Mouse (Mus musculus) layer of hippocampus, postnatal 10 days (tissue): ENCODE results near the gene Ntm. TPM values are rescaled to one million over a fixed set of nuclear protein-coding genes. Genes with fewer than 3 reads are reported as not detected.

ENCODE experiments used
- DNase-seq, 2 experiments: peaks; one replicate each; pipeline ENCODE4 v3.0.0; 2021; ENCODE audit warnings: low spot score in 2 of 2
- total RNA-seq, 2 experiments: library from RNA; stranded (reverse); gene quantifications; 2 replicates each; pipeline ENCODE4 v1.2.3; 2021

The Ntm gene
- total RNA-seq, 2 experiments from 2014 or later: 155 to 170 TPM

- DNase-seq: no peak
Observed at GRCm38 (mm10) chr9:29335671-29336070, 627.3 kb downstream of the Ntm start.

- no peak for DNase-seq
Observed at GRCm38 (mm10) chr9:29332296-29333090, 630.4 kb downstream of the Ntm start.

GRCm38 (mm10) chr9:29330486-29330885 is 632.5 kb downstream of the Ntm start:
- no peak for DNase-seq

DNA sequence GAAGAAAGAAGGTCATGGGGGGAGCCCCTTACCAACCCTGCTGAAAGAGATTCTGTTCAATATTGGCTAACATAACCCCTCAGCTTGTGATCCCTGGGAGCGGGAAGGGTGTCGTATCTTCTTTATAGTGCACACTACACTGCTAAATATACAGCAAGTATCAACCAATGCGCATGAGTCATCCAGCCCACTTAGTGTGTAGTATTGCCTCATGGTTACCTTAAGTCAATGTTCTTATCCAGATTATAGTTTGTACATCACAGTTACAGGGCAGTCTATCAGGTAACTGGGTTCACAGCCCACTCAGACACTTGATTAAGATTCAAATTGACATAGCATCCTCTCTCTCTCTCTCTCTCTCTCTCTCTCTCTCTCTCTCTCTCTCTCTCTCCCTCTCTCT is 636.7 kb downstream of the Ntm start:
- DNase-seq: no peak

DNA sequence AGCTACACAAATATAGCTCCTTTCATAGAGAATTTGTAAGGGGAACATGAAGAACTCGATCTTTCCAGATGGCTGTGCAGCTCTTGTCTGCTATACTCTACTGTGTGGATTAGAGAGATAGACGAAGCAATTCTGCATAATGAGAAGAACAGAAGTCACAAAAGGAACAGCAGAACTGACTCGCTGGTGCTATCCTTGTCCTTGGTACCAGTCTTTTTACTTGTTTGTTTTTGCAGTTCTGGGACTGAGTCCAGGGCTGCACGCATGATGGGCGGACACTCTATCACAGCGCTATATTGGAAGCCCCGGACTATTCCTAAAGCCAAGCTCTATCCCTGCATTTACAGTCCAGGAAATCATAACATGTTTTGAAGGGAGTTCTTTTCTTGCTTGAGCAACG is 637.8 kb downstream of the Ntm start:
- DNase-seq: no peak

DNA sequence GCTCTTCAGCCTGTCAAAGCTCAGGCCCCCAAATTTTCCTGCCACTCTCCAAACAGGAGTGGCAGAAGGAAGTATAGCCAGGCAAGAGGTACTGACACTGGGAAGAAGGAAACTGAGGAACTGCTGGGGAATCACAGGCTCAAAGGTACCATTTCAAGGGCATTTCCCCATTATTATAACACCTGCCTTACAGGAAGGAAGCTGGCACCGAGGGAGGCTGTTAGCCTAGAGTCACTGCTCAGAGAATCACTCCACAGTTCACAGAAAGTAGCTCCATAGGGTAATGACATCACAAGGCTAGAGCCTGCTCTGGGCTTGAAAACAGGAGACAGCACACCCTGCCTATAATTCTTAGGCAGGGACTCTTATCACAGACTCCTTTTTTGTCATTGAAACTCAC is 643.7 kb downstream of the Ntm start:
- DNase-seq: no peak

DNA sequence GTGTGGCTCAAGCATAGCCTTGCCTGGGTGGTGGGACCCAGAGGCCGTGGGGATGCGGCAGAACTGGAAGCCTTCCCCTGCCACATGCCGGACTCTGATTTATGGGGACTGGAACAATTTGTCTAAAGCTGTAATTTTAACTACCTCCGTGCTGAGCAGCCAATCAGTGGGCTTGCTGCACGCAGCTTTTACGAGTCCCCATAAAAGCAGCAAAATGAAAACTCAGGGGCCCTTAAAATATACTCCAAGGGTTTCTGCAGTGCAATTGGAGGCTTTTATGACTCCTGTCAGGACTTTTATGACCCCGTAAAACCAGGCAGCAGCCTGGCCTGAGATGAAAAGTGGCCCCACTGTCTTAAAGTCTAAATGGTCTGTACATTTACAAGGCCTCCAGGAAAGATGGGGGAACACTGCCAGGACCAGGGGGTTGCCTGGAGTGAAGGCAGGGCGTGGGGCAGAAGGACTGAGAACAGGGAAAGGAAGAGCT is 644.2 kb downstream of the Ntm start:
- no peak for DNase-seq

GRCm38 (mm10) chr9:29317623-29318022 is 645.3 kb downstream of the Ntm start:
- no peak for DNase-seq

DNA sequence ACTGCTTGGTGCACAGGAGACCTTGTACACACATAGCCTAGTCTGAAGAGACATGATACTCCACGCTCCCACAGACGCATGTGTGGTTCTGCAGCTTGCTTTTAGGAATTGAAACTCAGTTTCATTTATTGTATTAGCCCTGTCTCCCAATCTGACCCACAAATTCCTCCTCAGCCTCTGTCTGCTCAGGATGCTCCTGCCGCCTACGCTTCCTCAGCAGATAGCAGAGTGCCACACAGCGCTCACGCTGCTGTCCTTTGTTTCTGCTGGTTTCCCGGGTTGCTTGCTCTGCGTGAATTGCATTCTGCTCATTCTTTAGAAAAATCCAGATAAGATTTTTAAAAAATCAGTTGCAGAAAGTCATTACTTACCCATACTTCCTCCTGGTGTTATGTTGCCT is 647.1 kb downstream of the Ntm start:
- no peak for DNase-seq

GRCm38 (mm10) chr9:29306961-29307360 is 656.0 kb downstream of the Ntm start:
- DNase-seq: no peak

- no peak for DNase-seq
Observed at GRCm38 (mm10) chr9:29298340-29298739, 664.6 kb downstream of the Ntm start.

- no peak for DNase-seq
Observed at GRCm38 (mm10) chr9:29296752-29297151, 666.2 kb downstream of the Ntm start.

DNA sequence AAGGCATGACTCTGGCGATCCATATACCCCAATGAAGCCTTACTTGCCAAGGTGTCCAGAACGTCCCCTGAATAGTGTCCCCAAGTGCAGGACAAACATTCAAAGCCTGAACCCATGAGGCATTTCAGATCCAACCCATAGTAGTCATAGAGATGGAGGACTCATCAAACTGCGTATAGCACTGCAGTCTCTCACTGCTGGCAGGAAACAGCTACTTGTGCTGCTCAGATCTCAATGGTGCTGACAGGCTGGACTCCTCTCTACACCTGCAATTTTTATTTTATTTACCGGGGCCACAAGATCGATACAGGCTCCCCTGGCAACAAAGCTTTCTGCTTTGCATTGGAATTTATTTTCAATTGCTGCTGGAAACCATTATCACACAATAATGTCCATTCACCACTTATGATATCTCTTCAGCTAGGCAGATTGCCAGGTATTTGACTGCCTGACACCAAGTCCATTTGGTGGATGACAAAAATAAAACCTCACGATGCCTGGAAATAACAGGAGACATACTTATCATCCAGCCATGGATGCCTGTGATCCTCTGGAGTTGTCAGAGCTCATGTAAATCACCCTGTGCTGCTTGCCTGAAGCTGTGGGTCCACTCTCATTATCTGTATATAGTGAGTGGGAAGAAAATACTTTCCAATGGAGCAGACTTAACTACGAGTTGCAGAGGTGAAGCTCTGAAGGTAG is 674.8 kb downstream of the Ntm start:
- no peak for DNase-seq

DNA sequence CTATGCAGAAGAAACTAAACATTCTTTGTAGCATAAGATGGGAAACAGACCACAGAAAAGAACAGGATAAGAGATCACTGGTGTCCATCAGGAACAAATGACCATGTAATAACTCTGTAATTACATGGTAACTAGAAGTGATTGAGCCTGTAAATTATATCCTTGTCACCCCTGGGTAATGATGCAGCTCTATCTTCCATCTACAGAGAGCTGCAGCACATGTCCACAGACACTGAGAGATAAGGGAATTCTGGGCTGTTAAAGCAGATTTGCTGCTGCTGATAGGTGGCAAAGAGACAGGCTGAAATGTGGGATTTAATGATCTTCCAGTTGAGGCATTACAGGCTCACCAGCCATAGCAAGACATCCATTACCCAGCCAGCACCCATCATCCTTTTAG is 677.8 kb downstream of the Ntm start:
- DNase-seq: no peak

GRCm38 (mm10) chr9:29272861-29273260 is 690.1 kb downstream of the Ntm start:
- no peak for DNase-seq

DNA sequence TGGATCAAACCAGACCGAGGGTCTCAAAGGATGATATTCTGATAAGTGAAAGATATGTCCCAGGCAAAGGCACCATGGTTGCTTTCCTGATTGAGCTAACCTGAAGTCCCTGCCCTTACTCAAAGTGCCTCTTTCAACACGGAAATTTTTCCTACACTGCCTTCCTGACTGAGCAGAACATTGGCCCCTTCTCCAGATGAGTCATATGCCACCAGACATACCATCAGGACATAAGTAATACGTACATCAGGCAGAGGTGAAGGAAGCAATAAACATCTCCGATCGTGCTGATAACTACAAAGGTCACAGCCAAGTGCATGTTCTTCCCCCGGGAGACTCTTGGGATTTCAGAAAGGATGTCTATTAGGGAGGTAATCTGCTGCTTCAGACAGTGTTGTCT is 693.0 kb downstream of the Ntm start:
- no peak for DNase-seq

GRCm38 (mm10) chr9:29269277-29269646 is 693.7 kb downstream of the Ntm start:
- no peak for DNase-seq

DNA sequence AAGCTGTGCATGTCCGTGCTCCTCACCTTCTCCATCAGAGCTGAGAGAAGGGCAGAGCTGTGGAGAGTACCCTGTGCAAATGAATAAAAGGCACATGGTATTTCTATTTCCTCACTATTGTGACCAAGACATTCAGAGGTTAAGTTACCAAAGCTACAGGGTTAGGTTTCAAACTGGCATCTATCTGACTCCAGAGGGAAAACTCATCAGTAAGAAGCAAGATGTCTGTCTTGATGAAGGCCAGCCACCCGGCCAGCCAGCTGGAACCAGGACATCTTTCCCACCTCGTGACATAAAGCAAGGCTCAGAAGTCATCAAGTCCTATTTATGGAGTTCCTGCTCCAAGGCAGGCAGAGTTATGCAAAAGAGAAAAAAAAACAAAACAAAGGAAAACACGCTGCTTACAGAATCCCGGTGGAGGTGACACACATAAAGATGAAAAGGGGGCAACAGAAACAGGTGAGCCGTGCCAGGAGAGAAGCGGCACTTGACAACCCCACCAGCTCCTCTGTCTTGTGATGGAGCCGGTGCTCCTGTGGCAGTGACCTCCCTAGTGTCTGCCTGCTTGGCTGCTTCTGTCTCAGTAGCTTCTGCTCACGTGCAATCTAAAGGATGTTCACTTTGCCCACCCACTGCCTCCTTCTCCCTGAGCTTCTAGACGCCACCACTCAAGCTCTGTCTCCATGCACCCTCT is 694.2 kb downstream of the Ntm start:
- no peak for DNase-seq

DNA sequence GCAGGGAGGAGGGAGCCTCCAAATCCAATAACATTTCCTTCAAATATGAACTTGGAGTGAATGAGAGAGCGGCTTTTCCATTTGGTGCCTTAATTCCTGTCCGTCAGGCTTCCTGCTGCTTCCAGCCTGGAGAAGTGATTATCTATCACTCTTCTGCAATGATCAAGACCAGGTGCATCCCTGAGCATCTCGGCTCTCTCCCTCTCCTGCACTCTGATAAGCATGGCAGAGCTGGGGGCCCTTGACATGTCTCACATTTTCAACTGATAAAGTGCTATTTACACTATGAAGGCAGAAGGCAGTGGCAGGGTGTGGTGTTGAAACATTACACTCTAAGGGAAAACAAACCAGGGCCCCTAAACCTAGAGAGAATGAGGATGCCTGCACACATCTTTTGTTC is 695.3 kb downstream of the Ntm start:
- no peak for DNase-seq

- no peak for DNase-seq
Observed at GRCm38 (mm10) chr9:29265177-29265576, 697.8 kb downstream of the Ntm start.

- peak in 1 of 2 experiments; percentile 32 for DNase-seq
Observed at GRCm38 (mm10) chr9:29262836-29263235, 700.1 kb downstream of the Ntm start.

- DNase-seq: no peak
Observed at GRCm38 (mm10) chr9:29252866-29253265, 710.1 kb downstream of the Ntm start.
